ENCODE assay signal across 13 mouse cellular contexts in genomic region chr12:41223686-41224085, GRCm38 (mm10).
DNase-seq lines count a peak whose midpoint lies in the region.
"Had no signal": no experiment of that assay in that cellular context is flagged by ENCODE, and none has a peak within 500 bp of the region (broad histone marks: within the 10 kb centered on the region; RNA-seq: fewer than 3 reads in every experiment).

No protein-coding gene starts in this region.

- DNase-seq in adrenal gland, postnatal 10 days, result peak; percentile 14
- DNase-seq in adrenal gland, adult 18-20 months (ENCODE audit: low spot score in 2 of 2), result no peak
- peak; percentile 5 for DNase-seq in NIH3T3 (ENCODE audit: low read depth)
- DNase-seq in adrenal gland, postnatal 14 days, result peak; percentile 11
- no peak for DNase-seq in urinary bladder, postnatal 10 days (ENCODE audit: low spot score)
- DNase-seq in kidney, adult 8-10 months, result no peak
- DNase-seq: cerebellum, adult 18-20 months; cerebellum, adult 9-10 months; cerebellum, postnatal 14 days; forebrain, postnatal 0 days; gastrocnemius, adult 2 months; gastrocnemius, postnatal 14 days; heart, adult 11 months had no signal

Comparison
In these comparisons a context has a peak if more than half of its experiments do, and no peak if none do; other contexts are left out.
1. DNase-seq: peak in adrenal gland, postnatal 10 days (single experiment), NIH3T3 (single experiment) and adrenal gland, postnatal 14 days (single experiment); none in adrenal gland, adult 18-20 months (0 of 2), urinary bladder, postnatal 10 days (single experiment) and kidney, adult 8-10 months (0 of 2).